Mouse (Mus musculus): Measurements from ENCODE around the gene Epha5. TPM values are rescaled to one million over a fixed set of nuclear protein-coding genes. Genes with fewer than 3 reads are reported as not detected.
A peak's percentile ranks its signal among the peaks of the same experiment; 100 is the strongest.

Gene Epha5
- total and polyA plus RNA-seq, 2 experiments from 2014 or later, result 55.7 to 68.0 TPM

DNA sequence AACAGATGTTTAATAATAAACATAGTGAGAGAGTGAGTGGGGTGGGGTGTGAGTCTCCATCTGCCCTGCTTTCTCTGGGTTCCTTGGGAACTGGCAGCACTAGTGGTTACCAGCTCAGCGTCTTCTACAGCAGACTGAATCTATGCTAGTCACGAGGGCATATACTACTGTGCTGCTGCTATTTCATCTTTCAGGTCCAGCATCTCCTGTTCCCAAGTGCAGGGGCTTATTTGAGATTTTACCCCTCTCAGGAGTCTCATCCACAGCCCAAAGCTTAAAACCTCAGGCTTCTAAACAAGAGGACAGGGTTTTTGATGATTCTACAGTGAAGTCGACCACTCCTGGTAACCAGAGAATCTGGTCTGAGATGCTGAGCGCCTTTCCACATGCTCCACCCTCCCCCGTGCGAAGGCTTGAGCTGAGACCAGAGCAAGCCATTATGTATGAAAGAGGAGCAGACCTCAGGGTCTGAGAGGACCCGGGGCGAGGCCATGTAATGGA, 2.2 kb downstream of the Epha5 start:
- Histone ChIP-seq H3K27ac (peak overlapping the region; percentile 86; the same call in 1 of the 2 replicates), H3K4me3 (ENCODE audit: low read length) (peak overlapping the region; percentile 81), H3K9me3 (ENCODE audit: low read length) (no peaks in the 10 kb centered on the region), H3K27me3 (ENCODE audit: insufficient read depth, low read length) (no peaks in the 10 kb centered on the region), H3K36me3 (ENCODE audit: insufficient read depth, low read length) (no peaks in the 10 kb centered on the region), H3K4me2 (ENCODE audit: low read depth, low read length) (peak overlapping the region; percentile 78), H3K4me1 (ENCODE audit: insufficient read depth, low read length) (no peaks in the 10 kb centered on the region), H3K9ac (replicated peaks; ENCODE audit: low read length) (peak overlapping the region; percentile 72)
- DNase-seq (ENCODE audit: low spot score) (peak; percentile 48), ATAC-seq (no peak)
- 8% methylated on average over 8 of the region's 8 CpGs for WGBS
- no peak for TF ChIP-seq CTCF (IDR thresholded peaks at IDR 0.05; ENCODE audit: low read depth)

DNA sequence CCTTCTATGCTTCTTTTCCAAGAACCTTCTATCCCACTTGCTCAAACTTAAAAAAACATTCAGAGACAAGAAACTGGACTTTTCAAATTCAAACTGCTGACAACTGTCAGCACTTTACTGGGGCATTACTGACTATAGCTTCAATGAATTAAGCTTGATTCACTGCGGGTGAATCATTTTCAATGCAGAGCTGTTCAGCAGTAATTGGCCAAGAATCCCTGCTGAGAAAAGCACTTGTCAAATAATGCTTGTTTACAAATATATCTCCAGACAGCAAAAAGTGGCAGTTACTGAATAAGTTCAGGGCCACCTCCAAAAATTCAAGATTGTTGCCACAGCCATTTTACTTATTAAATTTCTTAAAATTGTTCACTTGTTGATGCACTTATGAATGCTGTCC, 4.2 kb downstream of the Epha5 start:
- no peak overlapping the region for H3K27ac ChIP-seq
- no peaks in the 10 kb centered on the region for H3K9me3 ChIP-seq (ENCODE audit: low read length)
- no peak for ATAC-seq
- peak overlapping the region; percentile 18 for H3K4me3 ChIP-seq (ENCODE audit: low read length)
- no peaks in the 10 kb centered on the region for H3K4me1 ChIP-seq (ENCODE audit: insufficient read depth, low read length)
- H3K36me3 ChIP-seq (ENCODE audit: insufficient read depth, low read length), result no peaks in the 10 kb centered on the region
- no peaks in the 10 kb centered on the region for H3K27me3 ChIP-seq (ENCODE audit: insufficient read depth, low read length)
- 14% methylated on average over 1 of the region's 1 CpGs for WGBS
- no peak overlapping the region for H3K9ac ChIP-seq (replicated peaks; ENCODE audit: low read length)
- peak overlapping the region; percentile 78 for H3K4me2 ChIP-seq (ENCODE audit: low read depth, low read length)
- peak; percentile 37 for DNase-seq (ENCODE audit: low spot score)
- no peak for TF ChIP-seq CTCF (IDR thresholded peaks at IDR 0.05; ENCODE audit: low read depth)

DNA sequence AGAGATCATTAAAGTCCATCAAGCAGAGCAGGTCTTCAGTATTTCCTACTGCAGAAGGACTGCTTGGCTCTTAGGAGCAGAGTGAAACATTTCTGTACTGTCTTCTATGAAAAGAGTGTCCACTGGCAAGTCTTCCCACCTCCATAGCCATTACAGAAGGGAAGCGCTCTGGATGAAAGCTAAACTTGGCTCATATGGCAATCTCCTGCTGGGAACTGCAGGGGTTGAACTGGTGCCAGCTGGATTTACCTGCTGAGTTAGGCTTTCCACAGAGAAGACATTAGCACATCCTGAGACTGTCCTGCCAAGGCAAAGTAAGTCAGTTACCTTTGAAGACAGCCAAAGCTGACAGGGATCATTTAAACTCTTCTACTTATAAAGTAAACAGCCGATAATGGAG, 8.8 kb downstream of the Epha5 start:
- H3K9me3 ChIP-seq (ENCODE audit: low read length), result no peaks in the 10 kb centered on the region
- H3K4me2 ChIP-seq (ENCODE audit: low read depth, low read length), result no peak overlapping the region
- H3K27me3 ChIP-seq (ENCODE audit: insufficient read depth, low read length), result no peaks in the 10 kb centered on the region
- ATAC-seq (peak; percentile 24; the same call in 1 of the 2 replicates), DNase-seq (ENCODE audit: low spot score) (peak; percentile 51)
- 48% methylated on average over 2 of the region's 2 CpGs for WGBS
- H3K27ac ChIP-seq, result no peak overlapping the region
- no peak overlapping the region for H3K4me3 ChIP-seq (ENCODE audit: low read length)
- TF ChIP-seq CTCF (IDR thresholded peaks at IDR 0.05; ENCODE audit: low read depth), result no peak
- no peaks in the 10 kb centered on the region for H3K36me3 ChIP-seq (ENCODE audit: insufficient read depth, low read length)
- no peaks in the 10 kb centered on the region for H3K4me1 ChIP-seq (ENCODE audit: insufficient read depth, low read length)
- no peak overlapping the region for H3K9ac ChIP-seq (replicated peaks; ENCODE audit: low read length)

DNA sequence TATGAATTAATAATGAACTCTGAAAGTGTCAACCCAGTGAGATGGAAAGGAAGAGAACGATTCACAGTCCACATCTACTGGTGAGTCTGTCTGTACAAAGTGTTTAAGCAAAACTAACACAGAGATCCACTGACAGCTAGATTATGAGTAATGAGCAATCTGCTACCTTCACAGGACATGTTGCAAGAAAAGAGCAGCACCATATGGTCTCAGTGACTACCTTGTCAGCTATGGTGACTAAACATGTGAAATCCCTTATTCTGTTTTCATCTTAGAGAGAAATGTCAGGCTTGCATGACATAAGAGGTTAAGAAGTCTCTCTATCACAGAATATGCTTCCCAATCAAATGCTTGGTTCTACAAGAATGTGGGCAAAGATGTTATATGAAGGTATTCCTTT, 20.1 kb downstream of the Epha5 start:
- Histone ChIP-seq H3K9me3 (ENCODE audit: low read length) (no peaks in the 10 kb centered on the region), H3K4me1 (ENCODE audit: insufficient read depth, low read length) (no peaks in the 10 kb centered on the region), H3K36me3 (ENCODE audit: insufficient read depth, low read length) (no peaks in the 10 kb centered on the region), H3K27me3 (ENCODE audit: insufficient read depth, low read length) (no peaks in the 10 kb centered on the region), H3K4me2 (ENCODE audit: low read depth, low read length) (no peak overlapping the region), H3K27ac (no peak overlapping the region), H3K9ac (replicated peaks; ENCODE audit: low read length) (no peak overlapping the region), H3K4me3 (ENCODE audit: low read length) (no peak overlapping the region)
- 65% methylated on average over 1 of the region's 1 CpGs for WGBS
- DNase-seq (ENCODE audit: low spot score) (no peak), ATAC-seq (no peak)
- TF ChIP-seq CTCF (IDR thresholded peaks at IDR 0.05; ENCODE audit: low read depth), result no peak

DNA sequence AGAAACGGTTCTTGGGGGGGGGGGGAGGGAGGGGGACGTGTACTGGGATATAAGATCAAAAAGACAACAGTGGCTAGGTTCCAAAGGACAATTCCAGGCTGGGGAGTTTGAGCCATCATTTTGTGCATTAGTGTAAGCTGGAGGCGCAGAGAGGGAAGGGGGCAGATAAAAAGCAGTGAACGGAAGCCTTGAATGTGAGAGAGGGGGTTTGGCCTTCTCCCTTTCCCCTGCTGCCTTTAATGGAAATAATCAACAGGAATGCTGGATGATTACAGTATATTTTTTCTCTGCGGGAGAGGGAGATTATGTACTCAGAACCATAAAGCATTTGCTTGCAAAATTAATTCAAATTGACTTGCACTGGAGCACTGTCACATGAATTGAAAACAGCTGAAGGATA, 51.8 kb downstream of the Epha5 start:
- DNase-seq (ENCODE audit: low spot score) (no peak), ATAC-seq (no peak)
- H3K27ac ChIP-seq, result no peak overlapping the region
- H3K9me3 ChIP-seq (ENCODE audit: low read length), result no peaks in the 10 kb centered on the region
- H3K4me2 ChIP-seq (ENCODE audit: low read depth, low read length), result no peak overlapping the region
- no peak overlapping the region for H3K9ac ChIP-seq (replicated peaks; ENCODE audit: low read length)
- 53% methylated on average over 5 of the region's 5 CpGs for WGBS
- TF ChIP-seq CTCF (IDR thresholded peaks at IDR 0.05; ENCODE audit: low read depth), result no peak
- H3K36me3 ChIP-seq (ENCODE audit: insufficient read depth, low read length), result no peaks in the 10 kb centered on the region
- H3K4me3 ChIP-seq (ENCODE audit: low read length), result no peak overlapping the region
- no peaks in the 10 kb centered on the region for H3K4me1 ChIP-seq (ENCODE audit: insufficient read depth, low read length)
- H3K27me3 ChIP-seq (ENCODE audit: insufficient read depth, low read length), result no peaks in the 10 kb centered on the region

DNA sequence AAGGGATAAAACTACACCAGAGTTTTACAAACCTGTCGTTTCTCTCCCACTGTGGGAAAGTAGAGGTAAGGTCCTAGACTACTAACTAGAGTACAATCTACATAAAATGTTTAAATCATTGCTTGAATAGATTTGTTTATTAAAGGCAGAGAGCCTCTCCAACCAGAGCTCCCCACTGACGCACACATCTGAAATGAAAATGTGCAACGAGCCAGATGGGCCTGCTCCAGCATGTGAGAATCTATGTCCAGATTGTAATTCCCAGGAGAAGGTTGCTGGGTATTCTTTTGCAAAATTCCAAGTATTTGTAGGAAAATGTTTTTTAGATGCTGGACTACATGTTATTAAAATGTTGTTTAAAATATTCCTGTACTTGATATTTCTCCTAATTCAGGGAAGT, 57.8 kb downstream of the Epha5 start:
- H3K9me3 ChIP-seq (ENCODE audit: low read length), result no peaks in the 10 kb centered on the region
- WGBS, result 64% methylated on average over 3 of the region's 3 CpGs
- no peak overlapping the region for H3K4me2 ChIP-seq (ENCODE audit: low read depth, low read length)
- H3K4me1 ChIP-seq (ENCODE audit: insufficient read depth, low read length), result no peaks in the 10 kb centered on the region
- DNase-seq (ENCODE audit: low spot score) (no peak), ATAC-seq (no peak)
- no peak overlapping the region for H3K9ac ChIP-seq (replicated peaks; ENCODE audit: low read length)
- H3K27ac ChIP-seq, result no peak overlapping the region
- H3K27me3 ChIP-seq (ENCODE audit: insufficient read depth, low read length), result no peaks in the 10 kb centered on the region
- no peak for TF ChIP-seq CTCF (IDR thresholded peaks at IDR 0.05; ENCODE audit: low read depth)
- H3K4me3 ChIP-seq (ENCODE audit: low read length), result no peak overlapping the region
- no peaks in the 10 kb centered on the region for H3K36me3 ChIP-seq (ENCODE audit: insufficient read depth, low read length)

DNA sequence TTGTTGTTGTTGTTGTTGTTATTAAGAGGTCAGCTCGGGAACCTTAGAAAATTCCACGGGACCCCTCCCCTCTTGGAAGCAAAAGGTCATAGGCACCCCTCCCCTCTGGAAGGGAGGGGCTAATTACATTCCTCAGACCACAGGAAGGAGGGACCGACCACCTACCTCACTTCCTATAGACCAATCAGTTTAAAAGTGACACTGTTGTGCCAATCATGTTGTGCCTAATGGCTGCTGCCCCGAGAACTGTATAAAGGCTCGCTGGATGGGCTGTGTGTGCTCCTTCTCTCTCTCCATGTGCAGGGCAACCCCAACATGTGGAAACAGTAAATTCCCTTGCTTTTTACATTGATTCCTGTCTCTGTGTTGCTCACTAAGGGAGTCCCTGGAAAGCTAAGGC, 64.1 kb downstream of the Epha5 start:
- no peak for TF ChIP-seq CTCF (IDR thresholded peaks at IDR 0.05; ENCODE audit: low read depth)
- Histone ChIP-seq H3K4me1 (ENCODE audit: insufficient read depth, low read length) (no peaks in the 10 kb centered on the region), H3K9me3 (ENCODE audit: low read length) (no peaks in the 10 kb centered on the region), H3K36me3 (ENCODE audit: insufficient read depth, low read length) (no peaks in the 10 kb centered on the region), H3K4me2 (ENCODE audit: low read depth, low read length) (no peak overlapping the region), H3K27me3 (ENCODE audit: insufficient read depth, low read length) (no peaks in the 10 kb centered on the region), H3K27ac (no peak overlapping the region), H3K4me3 (ENCODE audit: low read length) (no peak overlapping the region), H3K9ac (replicated peaks; ENCODE audit: low read length) (no peak overlapping the region)
- ATAC-seq, result no peak
- no peak for DNase-seq (ENCODE audit: low spot score)
- 80% methylated on average over 5 of the region's 5 CpGs for WGBS

All from hindbrain, postnatal 0 days (tissue).